Mouse (Mus musculus) CD4-positive, CD25-positive, alpha-beta regulatory T cell, adult 2 months (primary cell): ENCODE measurements around the gene Numa1.

ENCODE experiments used
- DNase-seq: peaks from one replicate; pipeline ENCODE4 v3.0.0-alpha.2; 2012; ENCODE audit warnings: low read depth, low spot score

Gene Numa1

GRCm38 (mm10) chr7:101933751-101934240 lies at the start of gene Numa1, which contains the start of gene Lrrc51:
TSS of gene Numa1 (plus strand) at chr7:101934111.
TSS of gene Lrrc51 (minus strand) at chr7:101933895.
- peak; percentile 96 for DNase-seq

GRCm38 (mm10) chr7:101884160-101884559 lies 49.8 kb upstream of the Numa1 start:
- DNase-seq, result no peak

- no peak for DNase-seq
Observed at GRCm38 (mm10) chr7:101886274-101886673, 47.6 kb upstream of the Numa1 start.

- DNase-seq, result no peak
Observed at GRCm38 (mm10) chr7:101888460-101888859, 45.5 kb upstream of the Numa1 start.

GRCm38 (mm10) chr7:101895695-101896094 lies 38.2 kb upstream of the Numa1 start:
- no peak for DNase-seq

- peak; percentile 98 for DNase-seq
Observed at GRCm38 (mm10) chr7:101896104-101897066, 37.5 kb upstream of the Numa1 start.

GRCm38 (mm10) chr7:101900331-101901097 lies 33.4 kb upstream of the Numa1 start:
- DNase-seq, result no peak

- no peak for DNase-seq
Observed at GRCm38 (mm10) chr7:101901969-101902368, 31.9 kb upstream of the Numa1 start.

- DNase-seq, result peak; percentile 24
Observed at GRCm38 (mm10) chr7:101902846-101903245, 31.1 kb upstream of the Numa1 start.

- DNase-seq, result peak; percentile 98
Observed at GRCm38 (mm10) chr7:101905561-101906286, 28.2 kb upstream of the Numa1 start, which contains the start of gene Lamtor1. TSS of gene Lamtor1 (plus strand) at chr7:101905904.

- DNase-seq, result no peak
Observed at GRCm38 (mm10) chr7:101906287-101906681, 27.6 kb upstream of the Numa1 start, which contains the start of gene Tomt. TSS of gene Tomt (minus strand) at chr7:101906359.

- peak; percentile 16 for DNase-seq
Observed at GRCm38 (mm10) chr7:101906696-101907095, 27.2 kb upstream of the Numa1 start.

- no peak for DNase-seq
Observed at GRCm38 (mm10) chr7:101908367-101908766, 25.5 kb upstream of the Numa1 start.

- DNase-seq, result no peak
Observed at GRCm38 (mm10) chr7:101910138-101910537, 23.8 kb upstream of the Numa1 start.

GRCm38 (mm10) chr7:101911982-101912381 lies 21.9 kb upstream of the Numa1 start:
- peak; percentile 24 for DNase-seq

GRCm38 (mm10) chr7:101918071-101918470 lies 15.8 kb upstream of the Numa1 start:
- DNase-seq, result peak; percentile 76

GRCm38 (mm10) chr7:101925892-101926291 lies 8.0 kb upstream of the Numa1 start:
- peak; percentile 16 for DNase-seq

GRCm38 (mm10) chr7:101928093-101928492 lies 5.8 kb upstream of the Numa1 start:
- no peak for DNase-seq

GRCm38 (mm10) chr7:101932551-101932950 lies 1.4 kb upstream of the Numa1 start:
- no peak for DNase-seq

- no peak for DNase-seq
Observed at GRCm38 (mm10) chr7:101933300-101933699, 611 bp upstream of the Numa1 start.

GRCm38 (mm10) chr7:101935957-101936356 lies 2.0 kb downstream of the Numa1 start:
- DNase-seq, result no peak
